Mouse (Mus musculus): Measurements from ENCODE around the gene 1110051M20Rik.

GRCm38 (mm10) chr2:91309546-91309945 lies 135.0 kb downstream of the 1110051M20Rik start:
- TF ChIP-seq POLR2A (IDR thresholded peaks at IDR 0.05; ENCODE audit: control insufficient read depth, extremely low read depth, insufficient read depth, low read length, poor library complexity), result no peak
- no peak for TF ChIP-seq CTCF (IDR thresholded peaks at IDR 0.05; ENCODE audit: borderline replicate concordance, control insufficient read depth, extremely low read depth, insufficient read depth, low read length, poor library complexity)
